Mouse (Mus musculus): ENCODE measurements around the gene Ric8a.

DNA sequence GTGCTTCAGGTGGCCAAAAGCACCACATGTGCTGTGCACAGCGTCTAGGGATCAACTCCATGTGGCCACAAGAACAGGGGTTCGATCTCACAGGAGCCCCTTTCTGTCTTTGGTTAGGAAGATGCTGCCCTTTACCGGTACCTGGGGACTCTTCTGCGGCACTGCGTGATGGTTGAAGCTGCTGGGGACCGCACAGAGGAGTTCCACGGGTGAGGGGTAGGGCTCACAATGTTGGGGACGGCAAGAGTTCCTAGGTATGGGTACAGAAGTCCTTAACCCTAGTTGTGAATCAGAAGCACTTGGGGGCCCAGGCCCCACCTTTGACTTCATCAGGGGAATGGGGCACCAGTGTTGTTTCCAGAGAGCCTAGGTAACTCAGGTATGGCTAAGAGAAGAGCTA lies 2.0 kb downstream of the Ric8a start:
- no peak for TF ChIP-seq CTCF (IDR thresholded peaks at IDR 0.05; ENCODE audit: extremely low read depth, insufficient read depth, insufficient read length, insufficient replicate concordance)
- TF ChIP-seq POLR2A (IDR thresholded peaks at IDR 0.05; ENCODE audit: low read depth, low read length), result no peak
